Mouse (Mus musculus): ENCODE measurements around the gene Zfp638. TPM values are rescaled to one million over a fixed set of nuclear protein-coding genes. Genes with fewer than 3 reads are reported as not detected.

The Zfp638 gene
- polyA plus RNA-seq, 1 experiment from 2014 or later, result 14.5 TPM

DNA sequence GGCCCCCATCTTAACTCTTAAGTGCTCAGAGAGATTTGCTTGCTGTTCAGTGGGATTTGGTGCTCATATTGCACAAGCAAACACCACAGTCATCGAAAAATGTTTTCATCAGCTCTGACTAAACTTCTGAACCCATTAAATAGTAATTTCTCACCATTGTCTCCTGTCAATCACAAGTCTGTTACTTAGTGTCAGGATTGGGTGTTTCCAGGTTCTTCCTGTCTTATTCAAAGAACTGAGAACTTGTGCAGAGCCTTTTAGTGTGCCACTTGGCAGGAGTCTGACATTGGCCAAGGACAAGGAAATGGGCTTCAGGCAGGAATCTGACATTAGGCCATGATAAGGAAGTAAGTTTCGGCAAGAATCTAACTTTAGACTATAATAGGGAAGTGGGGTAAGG lies 28.9 kb upstream of the Zfp638 start:
- WGBS (ENCODE audit: insufficient replicate concordance), result 56% methylated on average over 2 of the region's 2 CpGs
- no peaks in the 10 kb centered on the region for H3K36me3 ChIP-seq (ENCODE audit: control insufficient read depth, insufficient read depth)

DNA sequence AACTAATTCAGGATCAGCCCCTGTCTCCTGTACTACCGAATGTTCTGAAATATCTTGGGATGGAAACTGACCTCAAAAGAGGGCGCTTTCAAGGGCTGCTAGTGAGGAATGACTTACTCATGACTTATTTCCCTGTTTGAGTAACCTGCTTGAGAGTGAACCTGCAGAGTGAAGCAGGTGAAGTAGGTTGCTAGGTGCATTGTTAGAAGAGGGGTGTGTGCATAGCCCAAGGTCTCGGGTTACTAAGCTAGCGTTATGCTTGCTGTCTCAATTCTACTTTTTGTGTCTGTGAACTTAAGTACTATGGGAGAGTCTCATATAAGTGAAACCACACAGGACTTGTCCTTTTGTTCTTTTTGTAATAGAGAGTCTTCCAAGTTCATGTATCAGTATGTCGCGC lies 26.8 kb upstream of the Zfp638 start:
- Histone ChIP-seq H3K36me3 (ENCODE audit: control insufficient read depth, insufficient read depth) (no peaks in the 10 kb centered on the region), H3K27me3 (ENCODE audit: control insufficient read depth, insufficient read depth, low read depth, low read length) (no peaks in the 10 kb centered on the region), H3K27ac (ENCODE audit: low read length) (no peak overlapping the region), H3K9ac (ENCODE audit: low read depth, low read length) (no peak overlapping the region), H3K4me2 (ENCODE audit: low read depth, low read length) (no peak overlapping the region), H3K4me3 (ENCODE audit: low read depth, low read length) (no peak overlapping the region), H3K9me3 (replicated peaks; ENCODE audit: control insufficient read depth, low read length) (no peaks in the 10 kb centered on the region), H3K4me1 (ENCODE audit: control insufficient read depth, low read depth, low read length) (no peaks in the 10 kb centered on the region)
- 80% methylated on average over 6 of the region's 6 CpGs for WGBS (ENCODE audit: insufficient replicate concordance)
- ATAC-seq (ENCODE audit: low read depth), result no peak

More for the DNA sequence above, 28.9 kb upstream of the Zfp638 start:
- Histone ChIP-seq H3K4me2 (ENCODE audit: low read depth, low read length) (no peak overlapping the region), H3K4me1 (ENCODE audit: control insufficient read depth, low read depth, low read length) (no peaks in the 10 kb centered on the region), H3K27me3 (ENCODE audit: control insufficient read depth, insufficient read depth, low read depth, low read length) (no peaks in the 10 kb centered on the region), H3K9me3 (replicated peaks; ENCODE audit: control insufficient read depth, low read length) (no peaks in the 10 kb centered on the region), H3K27ac (ENCODE audit: low read length) (no peak overlapping the region), H3K9ac (ENCODE audit: low read depth, low read length) (no peak overlapping the region), H3K4me3 (ENCODE audit: low read depth, low read length) (no peak overlapping the region)
- ATAC-seq (ENCODE audit: low read depth), result no peak

DNA sequence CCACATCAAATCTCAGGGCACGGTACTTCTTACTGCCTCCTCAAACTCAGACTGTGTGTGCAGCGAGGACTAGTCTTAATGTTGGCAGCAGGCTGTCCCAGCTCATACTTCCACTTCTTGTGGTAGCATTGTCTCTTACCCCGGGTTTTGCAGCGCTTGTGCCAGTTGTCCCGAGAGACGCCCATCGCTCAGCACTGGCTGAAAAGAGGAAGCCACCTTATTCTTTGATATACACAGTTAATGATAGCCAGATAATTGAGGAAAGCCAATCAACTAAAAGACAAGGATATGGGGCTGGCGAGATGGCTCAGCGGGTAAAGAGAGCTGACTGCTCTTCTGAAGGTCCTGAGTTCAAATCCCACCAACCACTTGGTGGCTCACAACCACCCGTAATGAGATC lies 22.0 kb upstream of the Zfp638 start:
- Histone ChIP-seq H3K9ac (ENCODE audit: low read depth, low read length) (no peak overlapping the region), H3K9me3 (replicated peaks; ENCODE audit: control insufficient read depth, low read length) (no peaks in the 10 kb centered on the region), H3K27me3 (ENCODE audit: control insufficient read depth, insufficient read depth, low read depth, low read length) (no peaks in the 10 kb centered on the region), H3K4me2 (ENCODE audit: low read depth, low read length) (no peak overlapping the region), H3K4me1 (ENCODE audit: control insufficient read depth, low read depth, low read length) (no peaks in the 10 kb centered on the region), H3K27ac (ENCODE audit: low read length) (no peak overlapping the region), H3K36me3 (ENCODE audit: control insufficient read depth, insufficient read depth) (no peaks in the 10 kb centered on the region), H3K4me3 (ENCODE audit: low read depth, low read length) (no peak overlapping the region)
- WGBS (ENCODE audit: insufficient replicate concordance), result 65% methylated on average over 10 of the region's 10 CpGs
- ATAC-seq (ENCODE audit: low read depth), result no peak

DNA sequence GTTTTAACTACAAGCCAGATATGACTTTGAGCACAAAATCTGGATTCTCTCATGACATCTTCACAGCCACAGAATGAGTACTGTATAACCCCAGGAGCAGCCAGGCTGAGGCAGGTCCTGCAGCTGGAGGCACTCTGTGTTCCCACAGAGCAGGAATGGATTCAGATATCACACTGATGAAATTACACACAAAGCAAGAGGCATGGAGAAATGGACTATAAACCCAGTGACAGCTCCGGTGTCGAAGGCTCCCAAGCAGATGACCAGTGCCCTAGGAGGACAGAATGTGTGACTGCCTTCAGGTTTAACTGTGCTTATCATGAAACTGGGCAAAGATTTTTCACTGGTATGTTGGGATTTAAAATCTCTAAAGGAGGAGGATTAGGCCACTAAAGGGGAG lies 20.8 kb upstream of the Zfp638 start:
- Histone ChIP-seq H3K9ac (ENCODE audit: low read depth, low read length) (no peak overlapping the region), H3K27ac (ENCODE audit: low read length) (no peak overlapping the region), H3K4me1 (ENCODE audit: control insufficient read depth, low read depth, low read length) (no peaks in the 10 kb centered on the region), H3K4me3 (ENCODE audit: low read depth, low read length) (no peak overlapping the region), H3K9me3 (replicated peaks; ENCODE audit: control insufficient read depth, low read length) (no peaks in the 10 kb centered on the region), H3K36me3 (ENCODE audit: control insufficient read depth, insufficient read depth) (no peaks in the 10 kb centered on the region), H3K4me2 (ENCODE audit: low read depth, low read length) (no peak overlapping the region), H3K27me3 (ENCODE audit: control insufficient read depth, insufficient read depth, low read depth, low read length) (no peaks in the 10 kb centered on the region)
- ATAC-seq (ENCODE audit: low read depth), result no peak
- 72% methylated on average over 2 of the region's 2 CpGs for WGBS (ENCODE audit: insufficient replicate concordance)

DNA sequence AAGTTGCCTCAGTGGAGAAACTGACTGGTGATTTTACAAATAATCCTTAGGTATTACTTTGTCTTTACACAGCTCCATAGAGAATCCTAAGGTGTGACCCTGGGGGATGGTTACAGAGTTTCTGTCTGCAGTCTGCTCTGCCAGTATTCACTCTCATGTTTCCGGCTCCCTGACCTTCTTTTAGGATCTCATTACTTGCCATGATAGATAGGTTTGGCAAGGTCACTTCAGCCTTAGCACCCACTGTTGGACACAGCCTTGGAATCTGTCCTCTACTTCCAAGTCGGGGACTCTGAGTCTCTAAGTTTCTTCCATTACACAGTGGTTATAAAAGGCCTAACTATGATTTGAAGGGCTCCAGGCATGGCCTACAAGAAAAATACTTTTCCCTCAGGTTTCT lies 17.5 kb upstream of the Zfp638 start:
- no peak for ATAC-seq (ENCODE audit: low read depth)
- Histone ChIP-seq H3K27me3 (ENCODE audit: control insufficient read depth, insufficient read depth, low read depth, low read length) (no peaks in the 10 kb centered on the region), H3K36me3 (ENCODE audit: control insufficient read depth, insufficient read depth) (no peaks in the 10 kb centered on the region), H3K4me1 (ENCODE audit: control insufficient read depth, low read depth, low read length) (no peaks in the 10 kb centered on the region), H3K9ac (ENCODE audit: low read depth, low read length) (no peak overlapping the region), H3K9me3 (replicated peaks; ENCODE audit: control insufficient read depth, low read length) (no peaks in the 10 kb centered on the region), H3K27ac (ENCODE audit: low read length) (no peak overlapping the region), H3K4me3 (ENCODE audit: low read depth, low read length) (no peak overlapping the region), H3K4me2 (ENCODE audit: low read depth, low read length) (no peak overlapping the region)
- 64% methylated on average over 2 of the region's 2 CpGs for WGBS (ENCODE audit: insufficient replicate concordance)

DNA sequence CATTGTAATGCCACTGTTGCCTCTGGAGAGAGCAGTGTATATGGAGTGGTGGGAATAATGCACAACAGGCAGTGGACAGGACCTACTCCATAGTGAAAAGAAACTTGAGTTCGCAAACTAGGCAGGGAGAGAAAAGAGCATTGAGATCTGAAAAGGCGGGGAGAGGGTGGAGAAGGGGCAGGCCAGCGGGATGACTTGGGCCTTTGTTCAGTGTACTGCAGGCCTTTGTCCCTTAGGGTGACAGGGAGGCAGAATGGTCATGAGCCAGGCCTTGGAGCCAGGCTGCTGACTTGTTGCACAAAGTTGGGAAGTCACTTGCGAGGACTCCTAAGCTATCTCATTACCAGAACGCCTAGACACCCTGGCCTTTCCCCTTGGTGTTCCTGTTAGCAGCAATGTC lies 9.4 kb upstream of the Zfp638 start:
- WGBS (ENCODE audit: insufficient replicate concordance), result 72% methylated on average over 5 of the region's 5 CpGs
- no peak for ATAC-seq (ENCODE audit: low read depth)
- Histone ChIP-seq H3K4me3 (ENCODE audit: low read depth, low read length) (no peak overlapping the region), H3K27me3 (ENCODE audit: control insufficient read depth, insufficient read depth, low read depth, low read length) (no peaks in the 10 kb centered on the region), H3K4me1 (ENCODE audit: control insufficient read depth, low read depth, low read length) (no peaks in the 10 kb centered on the region), H3K9me3 (replicated peaks; ENCODE audit: control insufficient read depth, low read length) (no peaks in the 10 kb centered on the region), H3K27ac (ENCODE audit: low read length) (no peak overlapping the region), H3K4me2 (ENCODE audit: low read depth, low read length) (no peak overlapping the region), H3K36me3 (ENCODE audit: control insufficient read depth, insufficient read depth) (no peaks in the 10 kb centered on the region), H3K9ac (ENCODE audit: low read depth, low read length) (no peak overlapping the region)

DNA sequence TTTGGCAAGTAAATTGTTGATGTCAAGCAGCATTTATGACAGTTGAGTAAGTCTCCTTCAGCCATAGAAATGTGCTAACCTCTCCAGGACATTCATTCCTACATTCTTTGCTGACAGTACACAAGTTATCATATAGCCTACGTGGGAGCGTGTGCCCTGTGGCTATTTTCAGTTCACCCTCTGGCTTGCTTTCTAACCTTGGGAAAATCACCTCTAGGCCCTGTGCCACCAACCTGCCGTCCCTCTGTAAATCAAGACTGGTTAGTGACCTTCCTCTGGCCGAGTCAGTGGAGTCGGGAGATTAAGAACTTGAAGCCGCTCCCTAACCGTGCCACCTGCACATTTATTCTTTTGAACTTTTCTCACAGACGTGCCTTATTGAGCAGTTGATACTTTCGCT lies 6.9 kb upstream of the Zfp638 start:
- no peak overlapping the region for H3K27ac ChIP-seq (ENCODE audit: low read length)
- H3K4me3 ChIP-seq (ENCODE audit: low read depth, low read length), result no peak overlapping the region
- H3K36me3 ChIP-seq (ENCODE audit: control insufficient read depth, insufficient read depth), result no peaks in the 10 kb centered on the region
- no peaks in the 10 kb centered on the region for H3K27me3 ChIP-seq (ENCODE audit: control insufficient read depth, insufficient read depth, low read depth, low read length)
- WGBS (ENCODE audit: insufficient replicate concordance), result 68% methylated on average over 9 of the region's 9 CpGs
- no peak overlapping the region for H3K9ac ChIP-seq (ENCODE audit: low read depth, low read length)
- no peak overlapping the region for H3K4me2 ChIP-seq (ENCODE audit: low read depth, low read length)
- H3K4me1 ChIP-seq (ENCODE audit: control insufficient read depth, low read depth, low read length), result no peaks in the 10 kb centered on the region
- ATAC-seq (ENCODE audit: low read depth), result no peak
- H3K9me3 ChIP-seq (replicated peaks; ENCODE audit: control insufficient read depth, low read length), result no peaks in the 10 kb centered on the region

DNA sequence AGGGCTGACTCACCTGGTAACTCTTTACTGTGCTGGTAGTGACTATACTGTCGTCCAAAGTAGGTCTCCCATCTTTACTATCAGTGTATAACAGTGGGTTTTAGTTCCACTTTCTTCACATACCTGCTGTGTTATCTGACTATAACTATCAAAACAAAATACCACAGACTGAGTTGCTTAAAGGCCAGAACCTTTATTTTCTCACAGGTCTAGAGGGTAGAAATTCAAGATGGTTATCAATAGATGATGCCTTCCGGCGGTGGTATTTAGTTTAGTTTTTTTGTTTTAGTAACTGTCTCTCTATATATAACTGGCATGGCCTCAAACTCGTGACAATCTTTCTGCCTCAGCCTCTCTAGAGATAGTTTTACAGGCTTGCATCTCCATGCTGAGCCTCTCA lies 3.4 kb upstream of the Zfp638 start:
- H3K4me2 ChIP-seq (ENCODE audit: low read depth, low read length), result no peak overlapping the region
- H3K27ac ChIP-seq (ENCODE audit: low read length), result no peak overlapping the region
- no peak overlapping the region for H3K4me3 ChIP-seq (ENCODE audit: low read depth, low read length)
- no peaks in the 10 kb centered on the region for H3K27me3 ChIP-seq (ENCODE audit: control insufficient read depth, insufficient read depth, low read depth, low read length)
- 39% methylated on average over 4 of the region's 4 CpGs for WGBS (ENCODE audit: insufficient replicate concordance)
- no peak overlapping the region for H3K9ac ChIP-seq (ENCODE audit: low read depth, low read length)
- ATAC-seq (ENCODE audit: low read depth), result no peak
- H3K9me3 ChIP-seq (replicated peaks; ENCODE audit: control insufficient read depth, low read length), result no peaks in the 10 kb centered on the region
- peaks cover 12% of the 10 kb centered on the region for H3K4me1 ChIP-seq (ENCODE audit: control insufficient read depth, low read depth, low read length)
- H3K36me3 ChIP-seq (ENCODE audit: control insufficient read depth, insufficient read depth), result no peaks in the 10 kb centered on the region

DNA sequence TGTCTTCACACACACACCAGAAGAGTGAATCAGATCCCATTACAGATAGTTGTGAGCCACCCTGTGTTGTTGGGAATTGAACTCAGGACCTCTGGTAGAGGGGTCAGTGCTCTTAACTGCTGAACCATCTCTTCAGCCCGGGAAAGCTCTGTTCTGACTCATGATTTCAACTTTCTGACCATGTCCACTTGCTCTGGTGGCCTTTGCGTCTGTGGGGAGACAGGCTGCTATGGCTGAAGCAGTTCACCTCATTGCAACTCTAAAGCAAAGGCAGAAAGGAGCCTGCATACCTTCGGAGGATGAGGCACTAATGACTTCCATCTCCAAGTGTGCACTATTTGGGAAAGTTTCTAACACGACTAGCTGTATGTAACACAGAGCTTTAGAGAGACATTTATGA lies 486 bp upstream of the Zfp638 start:
- H3K4me1 ChIP-seq (ENCODE audit: control insufficient read depth, low read depth, low read length), result peaks cover 12% of the 10 kb centered on the region
- no peak overlapping the region for H3K9ac ChIP-seq (ENCODE audit: low read depth, low read length)
- WGBS (ENCODE audit: insufficient replicate concordance), result 27% methylated on average over 4 of the region's 4 CpGs
- no peaks in the 10 kb centered on the region for H3K36me3 ChIP-seq (ENCODE audit: control insufficient read depth, insufficient read depth)
- ATAC-seq (ENCODE audit: low read depth), result no peak
- H3K4me3 ChIP-seq (ENCODE audit: low read depth, low read length), result no peak overlapping the region; the same call in 1 of the 2 replicates
- H3K27me3 ChIP-seq (ENCODE audit: control insufficient read depth, insufficient read depth, low read depth, low read length), result no peaks in the 10 kb centered on the region
- H3K27ac ChIP-seq (ENCODE audit: low read length), result no peak overlapping the region
- no peaks in the 10 kb centered on the region for H3K9me3 ChIP-seq (replicated peaks; ENCODE audit: control insufficient read depth, low read length)
- H3K4me2 ChIP-seq (ENCODE audit: low read depth, low read length), result peak overlapping the region; percentile 99

Data from liver, embryonic 16.5 days (tissue).